Mouse (Mus musculus): Measurements from ENCODE around the gene Arhgef2.

GRCm38 (mm10) chr3:88622941-88623345 lies 17.2 kb downstream of the Arhgef2 start:
- TF ChIP-seq CTCF (IDR thresholded peaks at IDR 0.05), result no peak
- no peak for TF ChIP-seq EP300 (IDR thresholded peaks at IDR 0.05)
